Mouse (Mus musculus): Measurements from ENCODE around the gene Satb1. TPM values are rescaled to one million over a fixed set of nuclear protein-coding genes. Genes with fewer than 3 reads are reported as not detected.

The Satb1 gene
- polyA plus RNA-seq, 1 experiment from 2014 or later = 44.1 TPM

DNA sequence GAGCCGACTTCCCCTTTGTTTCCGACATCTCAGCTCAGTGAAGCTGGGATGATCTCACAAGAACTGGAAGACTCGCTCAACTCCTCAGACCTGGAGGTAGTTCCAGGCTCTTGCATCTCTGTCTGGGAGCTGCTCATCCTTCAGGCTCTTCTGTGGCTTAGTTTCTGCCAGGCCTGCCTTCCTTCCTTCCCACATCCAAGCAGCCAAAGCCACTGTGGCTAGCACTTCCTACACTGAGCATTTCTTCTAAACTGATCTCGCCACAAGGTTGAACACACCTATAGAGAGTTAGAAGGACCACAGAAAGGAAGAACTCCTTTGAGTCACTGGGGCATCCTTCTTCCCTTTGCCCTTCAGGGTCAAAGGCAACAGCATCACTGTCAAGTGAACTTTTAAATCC lies 44.0 kb downstream of the Satb1 start:
- no peak for DNase-seq (ENCODE audit: low spot score)
- WGBS = 95% methylated on average over 4 of the region's 4 CpGs
- H3K27me3 ChIP-seq (ENCODE audit: control insufficient read depth, insufficient read depth, low read length) = no peaks in the 10 kb centered on the region
- H3K4me2 ChIP-seq (replicated peaks) = no peak overlapping the region
- H3K9ac ChIP-seq = no peak overlapping the region
- H3K27ac ChIP-seq = no peak overlapping the region
- H3K9me3 ChIP-seq (ENCODE audit: control insufficient read depth, low read length) = no peaks in the 10 kb centered on the region
- H3K4me1 ChIP-seq (replicated peaks; ENCODE audit: control insufficient read depth, insufficient read depth, low read length) = peaks cover 14% of the 10 kb centered on the region
- no peak overlapping the region for H3K4me3 ChIP-seq (replicated peaks; ENCODE audit: low read length)
- peaks cover 6% of the 10 kb centered on the region for H3K36me3 ChIP-seq (replicated peaks; ENCODE audit: control insufficient read depth, insufficient read depth)
- no peak for ATAC-seq (ENCODE audit: low FRiP score)

DNA sequence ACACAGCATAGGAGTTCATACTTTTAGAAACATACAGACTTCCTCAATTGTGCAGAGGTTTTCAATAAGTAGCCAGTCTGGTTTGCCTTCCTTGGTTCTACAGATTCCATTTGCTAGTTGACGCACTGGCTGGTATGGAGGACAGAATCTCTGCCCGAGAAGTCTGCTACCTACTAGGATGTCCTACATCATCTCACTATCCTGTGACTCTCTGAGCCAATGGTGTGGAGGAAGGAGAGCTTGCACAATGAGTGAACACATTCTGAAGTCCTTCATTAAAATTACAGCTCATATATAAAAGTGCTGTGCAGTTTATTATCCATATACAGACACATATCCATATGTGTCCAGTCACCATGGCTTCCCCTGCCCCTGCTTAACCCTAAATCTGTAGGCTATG lies 45.1 kb downstream of the Satb1 start:
- Histone ChIP-seq H3K9me3 (ENCODE audit: control insufficient read depth, low read length) (no peaks in the 10 kb centered on the region), H3K9ac (no peak overlapping the region), H3K27me3 (ENCODE audit: control insufficient read depth, insufficient read depth, low read length) (no peaks in the 10 kb centered on the region), H3K4me1 (replicated peaks; ENCODE audit: control insufficient read depth, insufficient read depth, low read length) (peaks cover 14% of the 10 kb centered on the region), H3K4me3 (replicated peaks; ENCODE audit: low read length) (no peak overlapping the region), H3K4me2 (replicated peaks) (no peak overlapping the region), H3K27ac (no peak overlapping the region), H3K36me3 (replicated peaks; ENCODE audit: control insufficient read depth, insufficient read depth) (peaks cover 6% of the 10 kb centered on the region)
- ATAC-seq (ENCODE audit: low FRiP score) = no peak
- 92% methylated on average over 2 of the region's 2 CpGs for WGBS
- no peak for DNase-seq (ENCODE audit: low spot score)

DNA sequence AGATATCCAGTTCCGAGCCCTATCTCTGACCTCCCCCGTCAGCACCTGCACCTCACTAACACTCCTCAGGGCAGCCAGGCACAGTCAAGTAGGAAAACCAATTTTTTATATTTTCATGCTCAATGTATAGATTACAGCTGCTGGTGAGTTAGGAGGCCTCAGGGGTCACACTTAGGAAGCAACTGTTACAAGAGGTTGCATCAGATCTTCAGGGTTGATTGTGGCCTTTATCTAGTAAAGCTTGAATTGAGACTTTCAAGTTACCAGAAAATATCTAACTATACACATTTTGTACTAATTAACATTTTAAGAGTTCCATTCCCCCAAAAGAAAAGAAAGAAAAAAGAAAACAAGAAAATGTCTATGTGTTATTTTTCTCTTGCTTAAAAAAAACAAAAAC lies 47.0 kb downstream of the Satb1 start:
- 95% methylated on average over 2 of the region's 2 CpGs for WGBS
- Histone ChIP-seq H3K4me1 (replicated peaks; ENCODE audit: control insufficient read depth, insufficient read depth, low read length) (peaks cover 10% of the 10 kb centered on the region), H3K4me2 (replicated peaks) (no peak overlapping the region), H3K27me3 (ENCODE audit: control insufficient read depth, insufficient read depth, low read length) (no peaks in the 10 kb centered on the region), H3K9ac (no peak overlapping the region), H3K9me3 (ENCODE audit: control insufficient read depth, low read length) (no peaks in the 10 kb centered on the region), H3K4me3 (replicated peaks; ENCODE audit: low read length) (no peak overlapping the region), H3K36me3 (replicated peaks; ENCODE audit: control insufficient read depth, insufficient read depth) (peaks cover 20% of the 10 kb centered on the region), H3K27ac (no peak overlapping the region)
- no peak for DNase-seq (ENCODE audit: low spot score)
- no peak for ATAC-seq (ENCODE audit: low FRiP score)

DNA sequence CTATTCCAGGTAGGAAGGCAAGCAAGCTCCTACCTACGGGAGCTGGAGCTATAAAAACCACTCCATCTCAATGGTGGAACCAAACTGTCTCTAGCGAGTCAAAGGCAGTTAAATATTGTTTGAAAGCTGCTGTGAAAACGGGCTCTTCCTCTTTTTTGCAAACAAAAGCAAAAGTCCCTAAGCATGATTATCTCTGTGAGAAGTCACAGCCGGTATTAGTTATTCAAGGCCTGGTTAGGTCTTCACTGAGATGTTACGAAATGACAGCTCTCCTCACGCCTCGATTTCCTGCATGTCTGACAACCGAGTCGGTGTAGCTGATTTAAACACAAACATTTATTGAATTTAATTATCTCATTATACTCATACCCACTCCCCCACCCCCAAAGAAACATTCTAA lies 48.2 kb downstream of the Satb1 start:
- no peak overlapping the region for H3K4me3 ChIP-seq (replicated peaks; ENCODE audit: low read length)
- H3K36me3 ChIP-seq (replicated peaks; ENCODE audit: control insufficient read depth, insufficient read depth) = peaks cover 20% of the 10 kb centered on the region
- WGBS = 73% methylated on average over 9 of the region's 9 CpGs
- H3K9me3 ChIP-seq (ENCODE audit: control insufficient read depth, low read length) = no peaks in the 10 kb centered on the region
- H3K4me2 ChIP-seq (replicated peaks) = no peak overlapping the region
- no peaks in the 10 kb centered on the region for H3K27me3 ChIP-seq (ENCODE audit: control insufficient read depth, insufficient read depth, low read length)
- DNase-seq (ENCODE audit: low spot score) (no peak), ATAC-seq (ENCODE audit: low FRiP score) (no peak)
- H3K4me1 ChIP-seq (replicated peaks; ENCODE audit: control insufficient read depth, insufficient read depth, low read length) = peaks cover 4% of the 10 kb centered on the region; the same call in 1 of the 2 replicates
- no peak overlapping the region for H3K9ac ChIP-seq
- H3K27ac ChIP-seq = no peak overlapping the region

DNA sequence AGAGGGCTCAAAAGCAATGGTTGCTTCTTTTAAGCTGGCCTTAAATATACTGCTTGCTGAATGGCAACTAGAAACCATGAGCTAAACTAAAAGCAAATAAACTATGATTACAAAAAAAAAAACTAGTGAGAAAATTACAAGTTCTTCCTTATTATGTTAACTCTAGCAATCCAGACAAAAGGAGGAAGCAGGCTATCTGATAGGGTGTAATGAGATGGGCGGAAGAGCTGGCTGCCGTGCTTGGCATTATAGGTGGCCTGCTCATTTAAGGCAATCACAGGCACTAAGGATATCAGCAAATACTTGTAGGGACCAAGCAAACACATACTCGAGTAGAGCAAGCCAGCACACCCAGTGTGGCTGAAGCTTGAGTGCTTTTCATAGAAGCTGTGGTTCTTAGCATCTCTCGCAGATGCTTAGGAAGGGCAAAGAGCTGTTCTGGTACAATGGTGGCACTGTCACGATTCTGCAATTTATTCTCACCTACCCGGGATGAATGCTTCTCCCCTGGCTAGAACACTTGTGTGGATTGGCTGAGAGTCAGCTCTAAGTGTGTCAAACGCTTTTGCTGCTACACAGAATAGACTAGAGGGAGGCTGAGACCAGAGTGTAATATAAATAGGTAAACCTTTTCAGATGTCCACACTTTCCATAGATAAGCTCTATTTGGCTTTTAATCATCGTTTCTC lies 49.4 kb downstream of the Satb1 start:
- H3K27me3 ChIP-seq (ENCODE audit: control insufficient read depth, insufficient read depth, low read length) = no peaks in the 10 kb centered on the region
- H3K36me3 ChIP-seq (replicated peaks; ENCODE audit: control insufficient read depth, insufficient read depth) = peaks cover 20% of the 10 kb centered on the region
- no peak overlapping the region for H3K27ac ChIP-seq
- no peak overlapping the region for H3K9ac ChIP-seq
- WGBS = 89% methylated on average over 8 of the region's 8 CpGs
- no peak overlapping the region for H3K4me2 ChIP-seq (replicated peaks)
- no peaks in the 10 kb centered on the region for H3K9me3 ChIP-seq (ENCODE audit: control insufficient read depth, low read length)
- H3K4me1 ChIP-seq (replicated peaks; ENCODE audit: control insufficient read depth, insufficient read depth, low read length) = no peaks in the 10 kb centered on the region
- ATAC-seq (ENCODE audit: low FRiP score) (no peak), DNase-seq (ENCODE audit: low spot score) (no peak)
- H3K4me3 ChIP-seq (replicated peaks; ENCODE audit: low read length) = no peak overlapping the region

DNA sequence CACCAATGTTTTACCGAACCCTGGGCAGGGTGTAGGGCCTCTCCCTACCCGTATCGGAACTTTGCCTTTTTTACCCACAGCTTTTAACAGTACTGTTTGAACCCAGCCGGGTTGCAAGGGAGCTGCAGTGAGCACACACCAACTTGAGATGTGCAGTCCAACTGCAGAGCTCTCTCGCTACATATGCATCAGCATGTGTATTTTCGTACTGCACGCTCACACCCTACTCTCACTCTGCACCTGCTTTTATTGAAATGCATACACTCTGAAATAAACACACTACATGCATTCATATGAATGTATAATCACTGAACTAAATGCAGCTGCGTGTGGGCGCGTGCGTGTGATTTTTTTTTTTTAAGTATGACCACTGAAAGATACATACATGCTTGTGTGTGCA lies 53.1 kb downstream of the Satb1 start:
- DNase-seq (ENCODE audit: low spot score) = no peak
- H3K9me3 ChIP-seq (ENCODE audit: control insufficient read depth, low read length) = no peaks in the 10 kb centered on the region
- WGBS = 92% methylated on average over 11 of the region's 11 CpGs
- no peaks in the 10 kb centered on the region for H3K27me3 ChIP-seq (ENCODE audit: control insufficient read depth, insufficient read depth, low read length)
- peaks cover 19% of the 10 kb centered on the region for H3K36me3 ChIP-seq (replicated peaks; ENCODE audit: control insufficient read depth, insufficient read depth)
- no peak overlapping the region for H3K27ac ChIP-seq
- no peak overlapping the region for H3K4me2 ChIP-seq (replicated peaks)
- H3K9ac ChIP-seq = no peak overlapping the region
- 0 out of 2 replicates have a peak, but pooled peaks cover 3% of the 10 kb centered on the region for H3K4me1 ChIP-seq (replicated peaks; ENCODE audit: control insufficient read depth, insufficient read depth, low read length)
- no peak for ATAC-seq (ENCODE audit: low FRiP score)
- H3K4me3 ChIP-seq (replicated peaks; ENCODE audit: low read length) = no peak overlapping the region

DNA sequence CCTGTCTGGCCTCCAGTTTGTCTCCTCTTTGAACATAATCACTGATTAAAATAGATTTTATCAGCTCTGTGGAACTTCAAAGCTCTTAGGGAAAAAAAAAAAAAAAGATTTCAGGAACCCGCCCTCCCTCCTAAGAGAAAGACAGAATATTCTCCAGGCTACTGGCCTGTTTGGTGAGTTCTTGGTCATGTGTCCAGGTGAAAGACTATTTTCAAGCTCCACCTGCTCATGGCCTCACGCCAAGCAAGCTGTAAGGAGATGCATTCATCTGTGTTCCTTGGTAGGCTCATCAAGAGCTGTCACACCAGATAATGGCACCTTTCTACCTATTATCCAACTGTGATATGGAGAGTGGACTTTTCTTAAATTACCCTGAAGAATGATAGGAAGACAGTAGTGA lies 54.1 kb downstream of the Satb1 start:
- Histone ChIP-seq H3K4me3 (replicated peaks; ENCODE audit: low read length) (no peak overlapping the region), H3K9ac (no peak overlapping the region), H3K4me1 (replicated peaks; ENCODE audit: control insufficient read depth, insufficient read depth, low read length) (0 out of 2 replicates have a peak, but pooled peaks cover 3% of the 10 kb centered on the region), H3K9me3 (ENCODE audit: control insufficient read depth, low read length) (no peaks in the 10 kb centered on the region), H3K27ac (no peak overlapping the region), H3K27me3 (ENCODE audit: control insufficient read depth, insufficient read depth, low read length) (no peaks in the 10 kb centered on the region), H3K4me2 (replicated peaks) (no peak overlapping the region), H3K36me3 (replicated peaks; ENCODE audit: control insufficient read depth, insufficient read depth) (peaks cover 17% of the 10 kb centered on the region; the same call in 1 of the 2 replicates)
- no peak for DNase-seq (ENCODE audit: low spot score)
- 77% methylated on average over 2 of the region's 2 CpGs for WGBS
- ATAC-seq (ENCODE audit: low FRiP score) = no peak

DNA sequence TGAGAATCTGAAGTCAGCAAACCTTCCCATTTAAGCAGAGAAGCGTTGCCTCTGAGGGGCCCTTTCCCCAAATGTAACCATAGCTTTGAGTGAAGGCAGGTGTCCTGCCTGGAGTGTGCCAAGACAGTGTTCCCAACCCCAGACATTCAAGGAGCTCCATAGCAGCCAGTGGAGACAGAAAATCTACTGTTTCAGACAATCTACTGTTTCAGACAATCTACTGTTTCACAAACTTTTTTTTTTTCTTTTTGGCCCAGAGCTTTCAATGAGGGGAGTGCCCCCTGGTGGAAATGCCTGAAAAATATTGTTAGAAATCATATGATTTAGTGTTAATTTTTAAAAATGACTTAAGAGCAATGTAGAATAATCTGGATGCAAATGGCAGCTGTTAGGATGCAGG lies 55.3 kb downstream of the Satb1 start:
- peak; percentile 57 for DNase-seq (ENCODE audit: low spot score)
- Histone ChIP-seq H3K36me3 (replicated peaks; ENCODE audit: control insufficient read depth, insufficient read depth) (peaks cover 20% of the 10 kb centered on the region), H3K27ac (no peak overlapping the region), H3K4me1 (replicated peaks; ENCODE audit: control insufficient read depth, insufficient read depth, low read length) (0 out of 2 replicates have a peak, but pooled peaks cover 3% of the 10 kb centered on the region), H3K9me3 (ENCODE audit: control insufficient read depth, low read length) (no peaks in the 10 kb centered on the region), H3K9ac (no peak overlapping the region), H3K27me3 (ENCODE audit: control insufficient read depth, insufficient read depth, low read length) (no peaks in the 10 kb centered on the region), H3K4me3 (replicated peaks; ENCODE audit: low read length) (no peak overlapping the region), H3K4me2 (replicated peaks) (no peak overlapping the region)
- WGBS = 67% methylated on average over 1 of the region's 1 CpGs
- 0 out of 2 replicates have a peak, but pooled peaks have one; percentile 46 for ATAC-seq (ENCODE audit: low FRiP score)

DNA sequence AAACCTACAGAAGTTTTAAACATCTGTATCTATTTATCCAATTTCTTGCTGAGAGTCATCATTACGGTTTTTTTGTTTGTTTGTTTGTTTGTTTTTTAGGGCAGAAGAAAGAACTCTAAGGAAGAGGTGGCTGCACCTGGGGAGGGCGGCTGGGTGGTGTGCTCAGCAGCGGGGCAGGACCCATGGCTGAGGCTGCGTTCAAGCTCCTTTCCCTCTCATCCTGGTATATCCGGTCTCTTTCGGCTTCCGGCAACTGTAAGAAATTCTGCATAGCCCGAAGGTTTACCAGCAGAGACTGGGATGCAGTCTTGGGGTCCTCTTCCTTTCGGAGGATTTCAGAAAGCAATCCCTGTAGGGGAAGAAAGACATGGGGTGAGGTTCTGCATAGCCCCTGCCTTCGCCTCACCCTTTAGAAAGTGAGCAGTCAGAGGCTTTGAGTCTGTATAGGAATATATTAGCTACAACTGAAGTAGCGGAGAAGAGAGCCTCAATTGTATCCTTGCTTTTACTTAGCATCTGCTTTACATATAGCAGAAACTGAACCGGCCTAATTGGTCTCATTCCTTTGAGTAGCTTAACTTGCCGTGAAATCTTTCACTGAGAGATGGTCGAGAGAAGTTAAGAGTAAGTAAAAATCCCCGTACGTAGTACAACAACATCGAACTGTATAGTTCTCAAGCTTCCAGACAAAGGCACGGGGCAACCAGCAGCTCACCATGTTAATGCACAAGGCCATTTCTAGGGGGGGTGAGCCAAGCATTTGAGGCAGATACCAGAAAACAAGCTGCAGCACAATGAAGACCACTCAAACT lies 57.8 kb downstream of the Satb1 start:
- Histone ChIP-seq H3K27me3 (ENCODE audit: control insufficient read depth, insufficient read depth, low read length) (no peaks in the 10 kb centered on the region), H3K9me3 (ENCODE audit: control insufficient read depth, low read length) (no peaks in the 10 kb centered on the region), H3K27ac (no peak overlapping the region), H3K36me3 (replicated peaks; ENCODE audit: control insufficient read depth, insufficient read depth) (peaks cover 8% of the 10 kb centered on the region), H3K4me1 (replicated peaks; ENCODE audit: control insufficient read depth, insufficient read depth, low read length) (0 out of 2 replicates have a peak, but pooled peaks cover 3% of the 10 kb centered on the region), H3K4me2 (replicated peaks) (no peak overlapping the region), H3K4me3 (replicated peaks; ENCODE audit: low read length) (no peak overlapping the region), H3K9ac (no peak overlapping the region)
- ATAC-seq (ENCODE audit: low FRiP score) (peak; percentile 49; the same call in 1 of the 2 replicates), DNase-seq (ENCODE audit: low spot score) (no peak)
- 55% methylated on average over 18 of the region's 18 CpGs for WGBS
